Mouse (Mus musculus): ENCODE measurements around the gene Gm20532. TPM values are rescaled to one million over a fixed set of nuclear protein-coding genes. Genes with fewer than 3 reads are reported as not detected.
"Not testable (repeated sequence)": the region's sequence is repeated elsewhere in the genome, so short reads cannot be mapped to it uniquely, and the experiment has no call there.

Gm20532 gene
- polyA plus RNA-seq, 1 experiment, result not detected

DNA sequence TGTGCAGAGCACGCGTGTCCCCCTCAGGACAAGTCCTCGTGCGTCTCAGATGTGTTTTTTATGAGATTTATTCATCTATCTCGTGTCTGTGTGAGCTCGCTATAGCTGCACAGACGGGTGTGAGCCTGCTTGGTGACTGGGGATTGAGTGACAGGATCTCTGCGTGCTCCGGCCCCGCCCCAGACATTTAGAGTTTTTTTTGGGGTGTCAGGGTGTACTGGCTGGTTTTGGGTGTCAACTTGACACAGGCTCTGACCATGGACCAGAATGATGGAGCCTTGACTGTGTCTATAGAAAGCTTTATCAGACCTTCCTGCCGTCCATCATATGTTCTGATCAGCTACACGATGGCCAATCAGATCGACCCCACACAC lies 76.1 kb downstream of the Gm20532 start:
- peaks cover 21% of the 10 kb centered on the region for H3K27me3 ChIP-seq (ENCODE audit: control insufficient read depth)
- no peaks in the 10 kb centered on the region for H3K36me3 ChIP-seq (ENCODE audit: control insufficient read depth)
- TF ChIP-seq GATA1 (IDR thresholded peaks at IDR 0.05; ENCODE audit: low read length) (no peak), TAL1 (IDR thresholded peaks at IDR 0.05; ENCODE audit: low read length) (no peak)
- H3K4me3 ChIP-seq (replicated peaks), result no peak overlapping the region
- no peaks in the 10 kb centered on the region for H3K4me1 ChIP-seq (ENCODE audit: control insufficient read depth)
- no peaks in the 10 kb centered on the region for H3K9me3 ChIP-seq (ENCODE audit: control insufficient read depth, low read length)

- H3K36me3 ChIP-seq (ENCODE audit: control insufficient read depth), result no peaks in the 10 kb centered on the region
- no peak overlapping the region for H3K4me3 ChIP-seq (replicated peaks)
- H3K27me3 ChIP-seq (ENCODE audit: control insufficient read depth), result peaks cover 21% of the 10 kb centered on the region
- TF ChIP-seq GATA1 (IDR thresholded peaks at IDR 0.05; ENCODE audit: low read length) (no peak), TAL1 (IDR thresholded peaks at IDR 0.05; ENCODE audit: low read length) (no peak)
- H3K9me3 ChIP-seq (ENCODE audit: control insufficient read depth, low read length), result no peaks in the 10 kb centered on the region
- H3K4me1 ChIP-seq (ENCODE audit: control insufficient read depth), result no peaks in the 10 kb centered on the region
Measured at GRCm38 (mm10) chr2:26663112-26663511, 76.7 kb downstream of the Gm20532 start.

- H3K4me3 ChIP-seq (replicated peaks); H3K36me3 ChIP-seq (ENCODE audit: control insufficient read depth); H3K4me1 ChIP-seq (ENCODE audit: control insufficient read depth); H3K9me3 ChIP-seq (ENCODE audit: control insufficient read depth, low read length): not testable (repeated sequence)
- peaks cover 21% of the 10 kb centered on the region for H3K27me3 ChIP-seq (ENCODE audit: control insufficient read depth)
Measured at GRCm38 (mm10) chr2:26663551-26663950, 77.1 kb downstream of the Gm20532 start.

- H3K9me3 ChIP-seq (ENCODE audit: control insufficient read depth, low read length), result no peaks in the 10 kb centered on the region
- H3K4me1 ChIP-seq (ENCODE audit: control insufficient read depth), result no peaks in the 10 kb centered on the region
- TF ChIP-seq TAL1 (IDR thresholded peaks at IDR 0.05; ENCODE audit: low read length) (no peak), GATA1 (IDR thresholded peaks at IDR 0.05; ENCODE audit: low read length) (no peak)
Measured at GRCm38 (mm10) chr2:26668746-26669145, 82.3 kb downstream of the Gm20532 start.

GRCm38 (mm10) chr2:26671182-26671581 lies 84.7 kb downstream of the Gm20532 start, which contains the start of gene Lcn4:
Gene Lcn4, minus strand, starts transcription at chr2:26671282.
- no peak for TF ChIP-seq GATA1 (IDR thresholded peaks at IDR 0.05; ENCODE audit: low read length)
- no peak for TF ChIP-seq TAL1 (IDR thresholded peaks at IDR 0.05; ENCODE audit: low read length)
- no peak within 1 kb of the TSS for H3K4me3 ChIP-seq (replicated peaks)
- H3K27me3 ChIP-seq (ENCODE audit: control insufficient read depth), result no peaks in the 10 kb centered on the region
- H3K36me3 ChIP-seq (ENCODE audit: control insufficient read depth), result no peaks in the 10 kb centered on the region
- H3K9me3 ChIP-seq (ENCODE audit: control insufficient read depth, low read length), result no peaks in the 10 kb centered on the region
- H3K4me1 ChIP-seq (ENCODE audit: control insufficient read depth), result no peaks in the 10 kb centered on the region

More at GRCm38 (mm10) chr2:26668746-26669145, 82.3 kb downstream of the Gm20532 start:
- no peak overlapping the region for H3K4me3 ChIP-seq (replicated peaks)
- no peaks in the 10 kb centered on the region for H3K27me3 ChIP-seq (ENCODE audit: control insufficient read depth)
- no peaks in the 10 kb centered on the region for H3K36me3 ChIP-seq (ENCODE audit: control insufficient read depth)

Other genes starting within 250 kb of the Gm20532 start
- gene Dnlz, start 234.5 kb upstream of the Gm20532 start, polyA plus RNA-seq (2012), result 1.4 TPM in 2 replicates
- 0.20 and 0.22 TPM in 2 replicates for gene Card9, start 225.7 kb upstream of the Gm20532 start, polyA plus RNA-seq (2012)
- 1.6 and 2.3 TPM in 2 replicates for gene Snapc4, start 206.0 kb upstream of the Gm20532 start, polyA plus RNA-seq (2012)
- 4.4 and 5.4 TPM in 2 replicates for gene Entr1, start 197.3 kb upstream of the Gm20532 start, polyA plus RNA-seq (2012)
- 12.5 and 18.3 TPM in 2 replicates for gene Pmpca, start 197.3 kb upstream of the Gm20532 start, polyA plus RNA-seq (2012)
- gene Inpp5e, start 177.4 kb upstream of the Gm20532 start, polyA plus RNA-seq (2012), result 0.75 and 0.98 TPM in 2 replicates
- 0.67 and 1.1 TPM in 2 replicates for gene Sec16a, start 141.4 kb upstream of the Gm20532 start, polyA plus RNA-seq (2012)
- 0.07 and 0.41 TPM in 2 replicates for gene Notch1, start 70.0 kb upstream of the Gm20532 start, polyA plus RNA-seq (2012)
- 3.2 and 3.6 TPM in 2 replicates for gene Egfl7, start 6.6 kb upstream of the Gm20532 start, polyA plus RNA-seq (2012)
- gene Agpat2, start 17.8 kb downstream of the Gm20532 start, polyA plus RNA-seq (2012), result 0.02 and 0.31 TPM in 2 replicates
- not detected in 2 replicates for gene Fam69b, start 41.8 kb downstream of the Gm20532 start, polyA plus RNA-seq (2012)
- not detected in 2 replicates for gene Lcn4, start 84.6 kb downstream of the Gm20532 start, polyA plus RNA-seq (2012)